8 mouse cellular contexts compared by ENCODE assay signal in genomic region chr15:84065140-84065539, GRCm38 (mm10). TPM values are rescaled to one million over a fixed set of nuclear protein-coding genes. Genes with fewer than 3 reads are reported as not detected.
DNase-seq lines count a peak whose midpoint lies in the region; ATAC-seq and TF ChIP-seq lines count a peak whose summit lies in the region.

Gene Efcab6 (minus strand): TSS chr15:84065379.

- H3K27me3 ChIP-seq in kidney, postnatal 0 days (ENCODE audit: insufficient read depth, low read length) = peaks cover 17% of the 10 kb centered on the region; the same call in 1 of the 2 replicates
- H3K27me3 ChIP-seq in embryonic facial prominence, embryonic 12.5 days = peaks cover 29% of the 10 kb centered on the region
- H3K27me3 ChIP-seq in heart, adult 2 months (ENCODE audit: control insufficient read depth, insufficient read depth, low read length) = peaks cover 10% of the 10 kb centered on the region; the same call in 1 of the 2 replicates

- no peak for TF ChIP-seq EP300 in heart, adult 2 months (IDR thresholded peaks at IDR 0.05; ENCODE audit: insufficient read depth, low read depth, low read length)

- no peaks in the 10 kb centered on the region for H3K4me1 ChIP-seq in kidney, postnatal 0 days (replicated peaks; ENCODE audit: insufficient read depth, low read length)
- H3K4me1 ChIP-seq in embryonic facial prominence, embryonic 12.5 days = peaks cover 18% of the 10 kb centered on the region
- no peaks in the 10 kb centered on the region for H3K4me1 ChIP-seq in heart, adult 2 months (ENCODE audit: control insufficient read depth, insufficient read depth, low read length)

- no peak for TF ChIP-seq POLR2A in heart, adult 2 months (IDR thresholded peaks at IDR 0.05; ENCODE audit: insufficient read depth, low read depth, low read length)

- H3K4me3 ChIP-seq in kidney, postnatal 0 days (replicated peaks; ENCODE audit: low read depth, low read length) = no peak within 1 kb of the TSS
- H3K4me3 ChIP-seq in embryonic facial prominence, embryonic 12.5 days = peak within 1 kb of the TSS; percentile 27
- no peak within 1 kb of the TSS for H3K4me3 ChIP-seq in heart, adult 2 months

- no peaks in the 10 kb centered on the region for H3K36me3 ChIP-seq in kidney, postnatal 0 days (ENCODE audit: insufficient read depth, low read length)
- H3K36me3 ChIP-seq in embryonic facial prominence, embryonic 12.5 days = no peaks in the 10 kb centered on the region
- no peaks in the 10 kb centered on the region for H3K36me3 ChIP-seq in heart, adult 2 months (ENCODE audit: control insufficient read depth, insufficient read depth, low read length)

- no peak for DNase-seq in kidney, postnatal 0 days (ENCODE audit: low spot score)
- DNase-seq in kidney, postnatal 36 days = no peak
- peak; percentile 58 to 78 for DNase-seq in left cerebral cortex, postnatal 10 days (ENCODE audit: extremely low spot score in 1 of 2, low spot score in 2 of 2)
- DNase-seq in retina, embryonic 14.5 days (ENCODE audit: low spot score) = peak; percentile 52
- DNase-seq in ovary, adult 18-20 months (ENCODE audit: low spot score) = no peak
- DNase-seq in gastrocnemius, adult 18-20 months (ENCODE audit: low spot score) = no peak
- DNase-seq in heart, adult 2 months = no peak

- H3K27ac ChIP-seq in kidney, postnatal 0 days = no peak within 1 kb of the TSS
- no peak within 1 kb of the TSS for H3K27ac ChIP-seq in embryonic facial prominence, embryonic 12.5 days
- H3K27ac ChIP-seq in heart, adult 2 months = no peak within 1 kb of the TSS

- 3% methylated on average over 29 of the region's 29 CpGs for WGBS in kidney, postnatal 0 days
- 1% methylated on average over 29 of the region's 29 CpGs for WGBS in embryonic facial prominence, embryonic 12.5 days
- 5% methylated on average over 29 of the region's 29 CpGs for WGBS in heart, adult 2 months

- no peaks in the 10 kb centered on the region for H3K9me3 ChIP-seq in kidney, postnatal 0 days (replicated peaks; ENCODE audit: low read length)
- H3K9me3 ChIP-seq in embryonic facial prominence, embryonic 12.5 days = peaks cover 5% of the 10 kb centered on the region

- intact Hi-C loops in left cerebral cortex, postnatal 10 days (cut with DNase I) = loop anchor here (5.0 kb wide), 1 partner anchor 283 kb away; no protein-coding TSS in a partner anchor
- intact Hi-C loops in heart, adult 2 months (cut with DNase I) = no loop called here

- H3K4me2 ChIP-seq in kidney, postnatal 0 days (ENCODE audit: low read length) = peak within 1 kb of the TSS; percentile 32
- H3K4me2 ChIP-seq in embryonic facial prominence, embryonic 12.5 days (replicated peaks) = peak within 1 kb of the TSS; percentile 57

- H3K9ac ChIP-seq in kidney, postnatal 0 days (ENCODE audit: low read depth, low read length) = no peak within 1 kb of the TSS
- 0 out of 2 replicates have a peak within 1 kb of the TSS, but pooled peaks have one; percentile 33 for H3K9ac ChIP-seq in embryonic facial prominence, embryonic 12.5 days
- no peak within 1 kb of the TSS for H3K9ac ChIP-seq in heart, adult 2 months (ENCODE audit: low read depth, low read length)

- TF ChIP-seq CTCF in kidney, postnatal 0 days (IDR thresholded peaks at IDR 0.05; ENCODE audit: low read depth) = no peak
- no peak for TF ChIP-seq CTCF in heart, adult 2 months (IDR thresholded peaks at IDR 0.05)

- ATAC-seq in kidney, postnatal 0 days (replicated peaks; ENCODE audit: low FRiP score, low read depth) = no peak
- no peak for ATAC-seq in embryonic facial prominence, embryonic 12.5 days (ENCODE audit: insufficient number of reproducible peaks, insufficient read depth, low FRiP score, low TSS enrichment)

- no peaks in the 10 kb centered on the region for H3K79me2 ChIP-seq in heart, adult 2 months (replicated peaks; ENCODE audit: control insufficient read depth, insufficient read depth, low read length)

RNA-seq across cellular contexts. Expression of gene Efcab6, which starts in this region (rescaled TPM):
- 0.57 and 0.63 TPM in 2 replicates for polyA plus RNA-seq in kidney, postnatal 0 days (2015; fragmentation: Nextera tagmentation; extraction: Ambion mirVana)
- polyA plus RNA-seq in embryonic facial prominence, embryonic 12.5 days (2016; fragmentation: Nextera tagmentation; extraction: Ambion mirVana) = 0.20 and 0.45 TPM in 2 replicates
- 10 to 100 TPM; 15.4 to 17.8 TPM for total RNA-seq in left cerebral cortex, postnatal 10 days (2021)
- 1 to 10 TPM; 5.0 to 6.7 TPM for total RNA-seq in gastrocnemius, adult 18-20 months (2021)
- total RNA-seq in heart, adult 2 months (2021) = not detected
- 0.06 and 0.18 TPM in 2 replicates for polyA plus RNA-seq in heart, adult 2 months (2012; rRNA removed)

Comparison
In these comparisons a context has a peak if more than half of its experiments do, and no peak if none do; other contexts are left out.
1. RNA of gene Efcab6 (total RNA-seq): 15.4 to 17.8 TPM in left cerebral cortex, postnatal 10 days and 5.0 to 6.7 TPM in gastrocnemius, adult 18-20 months; not detected in heart, adult 2 months; every median in the first group is over 4 times any median in the second.
2. DNase-seq: peak in left cerebral cortex, postnatal 10 days (2 of 2) and retina, embryonic 14.5 days (single experiment); none in kidney, postnatal 0 days (single experiment), kidney, postnatal 36 days (0 of 2), ovary, adult 18-20 months (single experiment), gastrocnemius, adult 18-20 months (single experiment) and heart, adult 2 months (0 of 2).